Mouse (Mus musculus) liver, adult 2 months (tissue): ENCODE measurements around the gene Gm10226. TPM values are rescaled to one million over a fixed set of nuclear protein-coding genes. Genes with fewer than 3 reads are reported as not detected.
"Not testable (repeated sequence)": the region's sequence is repeated elsewhere in the genome, so short reads cannot be mapped to it uniquely, and the experiment has no call there.

ENCODE experiments used
- DNase-seq: peaks from one replicate; pipeline ENCODE4 v3.0.0-alpha.2; 2011; ENCODE audit warnings: low read depth, low spot score; ENCODE audit errors: extremely low read depth
- H3K27ac ChIP-seq: fragments of 200-500 bp; replicated peaks from 2 replicates; pipeline ENCODE4 v1.5.1; 2012; ENCODE audit warnings: low read depth, mild to moderate bottlenecking, control low read depth, inconsistent platforms, low read length; ENCODE audit not compliant: insufficient read depth
- H3K27me3 ChIP-seq: fragments of 200-500 bp; 2 replicates; pipeline ENCODE4 v1.6.1; 2012; ENCODE audit warnings: mild to moderate bottlenecking, moderate library complexity, low read length, inconsistent platforms; ENCODE audit not compliant: control insufficient read depth, insufficient read depth
- H3K36me3 ChIP-seq: fragments of 200-500 bp; 2 replicates; pipeline ENCODE4 v1.6.1; 2012; ENCODE audit warnings: low read length, inconsistent platforms; ENCODE audit not compliant: control insufficient read depth, insufficient read depth
- H3K4me1 ChIP-seq: fragments of 200-500 bp; 2 replicates; pipeline ENCODE4 v1.6.1; 2011; ENCODE audit warnings: low read length; ENCODE audit not compliant: control insufficient read depth, insufficient read depth
- H3K4me3 ChIP-seq: fragments of 200-500 bp; 2 replicates; pipeline ENCODE4 v1.5.1; 2011; ENCODE audit warnings: low read depth, mild to moderate bottlenecking, control low read depth, low read length, moderate library complexity; ENCODE audit not compliant: insufficient read depth
- H3K79me2 ChIP-seq: fragments of 200-500 bp; 2 replicates; pipeline ENCODE4 v1.6.1; 2012; ENCODE audit warnings: inconsistent platforms, mild to moderate bottlenecking, low read length, moderate library complexity; ENCODE audit not compliant: control insufficient read depth, insufficient read depth
- H3K9ac ChIP-seq: fragments of 200-500 bp; 2 replicates; pipeline ENCODE4 v1.6.1; 2012; ENCODE audit warnings: low read depth, mild to moderate bottlenecking, control low read depth, inconsistent platforms, low read length
- CTCF ChIP-seq: fragments of 200-500 bp; IDR thresholded peaks from 2 replicates; pipeline ENCODE4 v1.5.1; 2011; ENCODE audit warnings: low read depth, low read length, control low read depth
- POLR2A ChIP-seq: fragments of 200-500 bp; IDR thresholded peaks from 2 replicates; pipeline ENCODE4 v1.6.1; 2011; ENCODE audit warnings: low read length, control low read depth; ENCODE audit not compliant: insufficient read depth; ENCODE audit errors: extremely low read depth
- WGBS: fragments of 180-500 bp; shearing (Covaris S2); methylation state at CpG from one replicate; pipeline ENCODE4 v1.1.7; 2018; 5-methylcytosine and 5-hydroxymethylcytosine counted together
- polyA plus RNA-seq: library from polyadenylated mRNA; depleted of rRNA; stranded (reverse); fragments of >200 nt; gene quantifications from 2 replicates; pipeline ENCODE4 v1.2.3, GENCODE M21; 2012; rRNA removed
- total RNA-seq: library from RNA; depleted of rRNA; stranded (reverse); fragments of >200 nt; gene quantifications from 2 replicates; pipeline ENCODE4 v1.2.3, GENCODE M21; 2014; rRNA removed

The Gm10226 gene
- 1.8 and 7.8 TPM in 2 replicates for total RNA-seq
- not detected in 2 replicates for polyA plus RNA-seq

DNA sequence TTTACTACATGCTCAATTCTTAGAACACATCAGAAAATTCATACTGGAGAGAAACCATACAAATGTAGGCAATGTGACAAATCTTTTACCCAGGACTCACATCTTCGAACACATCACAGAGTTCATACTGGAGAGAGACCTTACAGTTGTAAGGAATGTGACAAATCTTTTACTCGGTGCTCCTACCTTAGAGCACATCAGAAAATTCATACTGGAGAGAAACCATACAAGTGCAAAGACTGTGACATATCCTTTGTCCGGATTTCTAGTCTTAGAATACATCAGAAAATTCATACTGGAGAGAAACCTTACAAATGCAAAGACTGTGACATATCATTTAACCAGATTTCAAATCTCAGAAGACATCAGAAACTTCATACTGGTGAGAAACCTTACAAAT lies at the start of gene Gm10226:
TSS of gene Gm10226 (plus strand) at position 301 of the 400 bp plus-strand sequence.
- H3K27ac ChIP-seq, result no peak within 1 kb of the TSS
- no peak within 1 kb of the TSS for H3K4me3 ChIP-seq
- 95% methylated on average over 3 of the region's 3 CpGs for WGBS
- no peak within 1 kb of the TSS for H3K9ac ChIP-seq
- peaks cover 32% of the 10 kb centered on the region for H3K36me3 ChIP-seq
- H3K79me2 ChIP-seq, result no peaks in the 10 kb centered on the region
- TF ChIP-seq POLR2A, result no peak
- no peaks in the 10 kb centered on the region for H3K27me3 ChIP-seq
- H3K4me1 ChIP-seq, result no peaks in the 10 kb centered on the region
- no peak for DNase-seq

GRCm38 (mm10) chr17:21648791-21649190 lies 42.9 kb upstream of the Gm10226 start:
- no peak overlapping the region for H3K9ac ChIP-seq
- H3K36me3 ChIP-seq, result peaks cover 5% of the 10 kb centered on the region; the same call in 1 of the 2 replicates
- no peak for DNase-seq
- H3K27ac ChIP-seq, result no peak overlapping the region
- no peaks in the 10 kb centered on the region; the same call in 1 of the 2 replicates for H3K79me2 ChIP-seq
- WGBS, result 78% methylated on average over 3 of the region's 3 CpGs
- H3K4me1 ChIP-seq, result 0 out of 2 replicates have a peak, but pooled peaks cover 4% of the 10 kb centered on the region
- no peak overlapping the region for H3K4me3 ChIP-seq
- TF ChIP-seq CTCF (no peak), POLR2A (no peak)
- H3K27me3 ChIP-seq, result no peaks in the 10 kb centered on the region

GRCm38 (mm10) chr17:21649936-21650335 lies 41.7 kb upstream of the Gm10226 start:
- H3K4me3 ChIP-seq, result peak overlapping the region; percentile 2; the same call in 1 of the 2 replicates
- H3K36me3 ChIP-seq, result peaks cover 5% of the 10 kb centered on the region; the same call in 1 of the 2 replicates
- TF ChIP-seq CTCF (peak; percentile 10; the same call in 1 of the 2 replicates), POLR2A (no peak)
- H3K27ac ChIP-seq, result peak overlapping the region; percentile 21
- H3K9ac ChIP-seq, result peak overlapping the region; percentile 16
- H3K4me1 ChIP-seq, result 0 out of 2 replicates have a peak, but pooled peaks cover 4% of the 10 kb centered on the region
- H3K27me3 ChIP-seq, result no peaks in the 10 kb centered on the region
- H3K79me2 ChIP-seq, result no peaks in the 10 kb centered on the region; the same call in 1 of the 2 replicates
- DNase-seq, result no peak
- WGBS, result 40% methylated on average over 2 of the region's 2 CpGs

- WGBS, result 1% methylated on average over 17 of the region's 17 CpGs
- H3K9ac ChIP-seq, result peak within 1 kb of the TSS; percentile 59
- H3K4me1 ChIP-seq, H3K36me3 ChIP-seq, H3K79me2 ChIP-seq, H3K27me3 ChIP-seq: not testable (repeated sequence)
- H3K4me3 ChIP-seq, result peak within 1 kb of the TSS; percentile 64
- peak within 1 kb of the TSS; percentile 21 for H3K27ac ChIP-seq
- peak; percentile 92 for DNase-seq
These were observed 41.2 kb upstream of the Gm10226 start, which contains the start of gene Zfp983 for GRCm38 (mm10) chr17:21650364-21650907. Zfp983 (plus strand) TSS chr17:21650624.

- not testable (repeated sequence) for H3K27me3 ChIP-seq, H3K9ac ChIP-seq, H3K79me2 ChIP-seq, H3K36me3 ChIP-seq, H3K4me1 ChIP-seq, H3K27ac ChIP-seq, H3K4me3 ChIP-seq, DNase-seq
- WGBS, result 41% methylated on average over 1 of the region's 1 CpGs
These were observed 12.8 kb upstream of the Gm10226 start for GRCm38 (mm10) chr17:21678826-21679225.

GRCm38 (mm10) chr17:21679273-21680018 lies 12.2 kb upstream of the Gm10226 start:
- Histone ChIP-seq H3K9ac (peak overlapping the region; percentile 44), H3K36me3 (peaks cover under 1% of the 10 kb centered on the region; the same call in 1 of the 2 replicates), H3K79me2 (no peaks in the 10 kb centered on the region), H3K27ac (peak overlapping the region; percentile 77), H3K4me3 (peak overlapping the region; percentile 47), H3K4me1 (peaks cover 2% of the 10 kb centered on the region; the same call in 1 of the 2 replicates), H3K27me3 (no peaks in the 10 kb centered on the region)
- WGBS, result 4% methylated on average over 9 of the region's 9 CpGs
- 0 out of 2 replicates have a peak, but pooled peaks have one; percentile 24 for TF ChIP-seq POLR2A
- peak; percentile 44 for TF ChIP-seq CTCF
- DNase-seq, result peak; percentile 98

- H3K4me3 ChIP-seq, result peak overlapping the region; percentile 47
- 0% methylated on average over 10 of the region's 10 CpGs for WGBS
- not testable (repeated sequence) for H3K36me3 ChIP-seq, DNase-seq, H3K79me2 ChIP-seq, H3K27me3 ChIP-seq, H3K4me1 ChIP-seq
- H3K9ac ChIP-seq, result peak overlapping the region; percentile 6; the same call in 1 of the 2 replicates
- peak overlapping the region; percentile 8; the same call in 1 of the 2 replicates for H3K27ac ChIP-seq
These were observed 11.7 kb upstream of the Gm10226 start for GRCm38 (mm10) chr17:21680019-21680376.
